Mouse (Mus musculus): Measurements from ENCODE around the gene Slco1a1.
"Not testable (repeated sequence)": the region's sequence is repeated elsewhere in the genome, so short reads cannot be mapped to it uniquely, and the experiment has no call there.

Gene Slco1a1

GRCm38 (mm10) chr6:141946862-141947261, at the start of gene Slco1a1:
Slco1a1 (minus strand) TSS chr6:141946962.
- no peak for DNase-seq

GRCm38 (mm10) chr6:141986772-141987171, 40.0 kb upstream of the Slco1a1 start:
- DNase-seq, result no peak

GRCm38 (mm10) chr6:141984644-141985043, 37.9 kb upstream of the Slco1a1 start:
- no peak for DNase-seq

GRCm38 (mm10) chr6:141962420-141962819, 15.7 kb upstream of the Slco1a1 start:
- DNase-seq, result no peak

- DNase-seq, result no peak
Observed at GRCm38 (mm10) chr6:141961861-141962260, 15.1 kb upstream of the Slco1a1 start.

DNA sequence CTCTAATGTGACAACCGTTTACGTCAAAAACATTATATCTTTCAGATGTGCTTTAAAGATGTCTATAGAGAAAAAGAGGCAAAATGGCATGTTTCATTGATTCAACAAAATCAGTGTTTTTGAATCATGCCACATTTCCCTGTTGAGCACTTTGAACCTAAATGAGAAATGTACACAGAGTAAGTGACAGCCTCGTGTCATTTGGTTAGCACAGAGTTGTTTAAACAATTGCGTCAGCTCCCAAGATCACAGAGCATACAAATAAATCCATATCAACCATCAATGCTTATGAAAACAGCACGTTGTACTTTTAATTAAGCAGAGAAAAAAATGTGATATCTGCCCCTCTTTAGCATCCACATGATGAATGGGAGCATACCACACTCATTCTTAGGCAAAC, 13.7 kb upstream of the Slco1a1 start:
- DNase-seq, result no peak

DNA sequence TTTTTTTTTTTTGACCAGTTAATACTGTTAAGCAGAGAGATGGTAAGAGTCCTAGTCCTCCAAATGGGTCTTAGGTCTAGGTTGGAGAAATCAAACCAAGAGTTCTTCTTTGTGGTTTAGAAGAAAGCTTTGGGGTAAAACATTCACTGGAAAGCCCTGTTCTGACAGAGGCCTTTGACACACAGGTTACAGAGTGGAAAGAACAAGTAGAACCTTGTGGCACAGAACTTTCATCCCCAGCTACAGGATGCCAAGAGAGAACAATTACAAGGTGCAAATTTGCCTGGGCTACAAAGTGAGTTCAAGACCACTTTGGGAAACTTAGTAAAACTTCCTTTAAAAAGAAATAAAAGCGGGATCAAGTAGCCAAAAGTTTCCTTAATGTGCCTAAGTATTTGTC, 6.3 kb downstream of the Slco1a1 start:
- DNase-seq, result no peak

DNA sequence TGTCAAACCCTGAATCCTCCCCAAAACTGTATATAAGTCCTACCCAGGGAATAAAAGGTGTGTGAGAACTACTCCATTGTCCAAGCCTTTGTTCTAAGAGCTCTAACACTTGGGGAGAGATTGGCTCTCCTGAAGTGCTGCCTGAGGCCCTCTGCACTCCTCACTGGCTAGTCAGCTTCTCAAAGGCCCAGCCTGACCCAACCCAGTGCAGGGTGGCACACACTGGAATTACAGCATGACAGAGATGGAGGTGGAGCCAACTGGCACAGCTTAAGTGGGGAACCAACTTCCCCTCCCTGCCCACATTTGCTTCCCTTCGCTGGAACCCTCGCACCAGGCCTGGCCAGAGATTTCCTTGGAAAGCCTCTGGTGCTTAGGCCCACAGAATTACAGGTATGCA, 48.6 kb downstream of the Slco1a1 start:
- no peak for DNase-seq

GRCm38 (mm10) chr6:141889723-141890122, 57.0 kb downstream of the Slco1a1 start:
- no peak for DNase-seq

DNA sequence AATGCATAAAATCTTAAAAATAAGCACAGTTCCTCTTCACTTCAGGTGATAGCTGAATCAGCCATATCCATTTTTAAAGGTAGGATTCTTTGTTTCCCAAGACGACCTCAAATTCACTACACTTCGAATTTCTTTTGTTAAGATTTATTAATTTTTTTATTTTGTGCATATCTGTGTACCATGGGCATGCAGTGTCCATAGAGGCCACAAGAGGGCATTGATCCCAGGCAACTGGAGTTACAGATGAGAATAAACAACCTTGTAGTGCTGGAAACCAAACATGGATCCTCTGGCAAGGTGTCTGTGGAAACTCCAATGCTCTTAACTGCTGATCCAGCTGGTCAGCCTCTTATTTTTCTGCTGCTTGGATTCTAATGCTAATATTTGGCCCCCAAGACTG, 58.5 kb downstream of the Slco1a1 start:
- peak in 1 of 2 experiments; percentile 26 for DNase-seq

DNA sequence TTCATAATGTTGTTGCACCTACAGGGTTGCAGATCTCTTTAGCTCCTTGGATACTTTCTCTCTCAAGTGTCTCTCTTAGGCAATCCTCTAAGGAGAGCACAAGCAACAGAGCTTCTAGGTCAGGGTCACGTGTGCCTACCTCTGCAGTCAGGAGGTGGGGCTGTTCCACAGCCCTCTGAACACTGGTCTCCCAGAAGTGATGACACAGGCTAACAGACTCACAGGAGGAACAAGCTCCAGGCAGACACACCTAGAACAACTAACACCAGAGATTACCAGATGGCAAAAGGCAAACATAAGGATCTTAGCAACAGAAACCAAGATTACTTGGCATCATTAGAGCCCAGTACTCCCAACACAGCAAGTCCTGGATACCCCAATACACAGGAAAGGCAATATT, 64.2 kb downstream of the Slco1a1 start:
- peak in 1 of 2 experiments; percentile 55 for DNase-seq

- DNase-seq, result not testable (repeated sequence)
Observed at GRCm38 (mm10) chr6:141875742-141876141, 71.0 kb downstream of the Slco1a1 start.

DNA sequence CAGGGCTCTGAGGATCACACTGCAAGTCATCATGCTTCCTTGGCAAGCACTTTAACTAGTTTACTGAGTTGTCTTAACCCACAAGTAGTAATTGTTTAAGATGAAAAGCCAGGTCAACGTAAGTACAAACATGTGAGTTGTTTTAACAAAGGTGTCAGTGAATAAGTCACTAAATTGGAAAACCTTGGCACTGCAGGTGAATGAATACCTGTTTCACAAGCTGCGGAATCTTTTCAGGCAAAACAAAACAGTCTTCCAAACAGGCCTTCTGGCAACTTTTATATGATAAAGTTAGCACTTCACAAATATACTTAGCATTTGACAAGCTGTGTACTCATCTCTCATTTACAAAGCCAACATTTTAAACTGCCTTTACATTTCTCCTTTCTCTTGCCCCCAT, 75.1 kb downstream of the Slco1a1 start:
- no peak for DNase-seq

DNA sequence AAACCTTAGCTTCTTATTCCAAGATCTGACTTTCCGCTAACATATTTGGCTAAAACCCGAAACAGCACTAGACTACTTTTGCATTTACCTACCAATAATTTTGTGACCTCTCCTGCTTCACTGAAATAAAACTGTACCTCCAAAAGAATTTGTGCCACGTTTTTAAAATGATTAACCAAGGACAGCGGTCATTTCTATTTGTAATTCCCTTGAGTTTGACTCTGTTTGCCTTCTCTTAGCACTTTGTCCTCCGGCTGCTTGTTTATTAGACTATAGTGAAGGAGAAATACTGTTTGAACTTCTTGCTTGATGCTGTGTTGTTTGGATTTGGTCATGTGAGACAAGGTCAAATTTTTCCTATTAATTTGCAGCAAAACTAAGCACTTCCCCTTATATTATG, 78.0 kb downstream of the Slco1a1 start:
- no peak for DNase-seq

DNA sequence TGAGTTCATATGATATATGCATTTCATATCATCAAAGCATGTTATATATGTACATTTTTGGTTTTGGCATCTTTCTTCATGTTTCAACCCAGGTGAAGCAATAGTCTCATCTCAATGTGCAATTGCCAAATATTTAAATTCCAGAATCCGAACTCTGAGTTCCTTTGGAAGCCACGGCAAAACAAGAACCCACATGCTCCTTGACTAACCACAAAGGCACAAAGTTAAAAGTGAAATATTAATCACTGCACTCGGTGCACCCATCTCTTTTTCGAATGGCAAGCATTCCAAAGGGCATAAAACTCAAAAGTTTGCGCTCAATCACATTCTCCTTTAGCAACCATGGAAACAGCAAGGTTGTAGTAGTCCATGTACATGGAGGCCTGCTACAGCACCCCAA, 80.7 kb downstream of the Slco1a1 start:
- no peak for DNase-seq

- DNase-seq, result no peak
Observed at GRCm38 (mm10) chr6:141857735-141858531, 88.8 kb downstream of the Slco1a1 start.
